Mouse (Mus musculus) thymus, postnatal 14 days (tissue): Measurements from ENCODE around the gene Tulp4.
"Not testable (repeated sequence)": the region's sequence is repeated elsewhere in the genome, so short reads cannot be mapped to it uniquely, and the experiment has no call there.

Source experiments
- DNase-seq: peaks from one replicate; pipeline ENCODE4 v3.0.0; 2021

Tulp4 gene

GRCm38 (mm10) chr17:6195390-6195789 is 89.2 kb downstream of the Tulp4 start:
- no peak for DNase-seq

- DNase-seq, result no peak
Measured at GRCm38 (mm10) chr17:6197491-6197890, 91.3 kb downstream of the Tulp4 start.

- DNase-seq, result no peak
Measured at GRCm38 (mm10) chr17:6198670-6199069, 92.4 kb downstream of the Tulp4 start.

GRCm38 (mm10) chr17:6199166-6199565 is 92.9 kb downstream of the Tulp4 start:
- DNase-seq, result no peak

GRCm38 (mm10) chr17:6201522-6202250 is 95.4 kb downstream of the Tulp4 start:
- DNase-seq, result no peak

- no peak for DNase-seq
Measured at GRCm38 (mm10) chr17:6202389-6203110, 96.3 kb downstream of the Tulp4 start.

GRCm38 (mm10) chr17:6203126-6203525 is 96.9 kb downstream of the Tulp4 start:
- no peak for DNase-seq

- DNase-seq, result no peak
Measured at GRCm38 (mm10) chr17:6203795-6204194, 97.6 kb downstream of the Tulp4 start.

- DNase-seq, result no peak
Measured at GRCm38 (mm10) chr17:6211721-6212120, 105.5 kb downstream of the Tulp4 start.

- no peak for DNase-seq
Measured at GRCm38 (mm10) chr17:6215640-6216039, 109.4 kb downstream of the Tulp4 start.

- no peak for DNase-seq
Measured at GRCm38 (mm10) chr17:6216514-6216913, 110.3 kb downstream of the Tulp4 start.

- DNase-seq, result not testable (repeated sequence)
Measured at GRCm38 (mm10) chr17:6232633-6233032, 126.4 kb downstream of the Tulp4 start.

GRCm38 (mm10) chr17:6251298-6251697 is 145.1 kb downstream of the Tulp4 start:
- not testable (repeated sequence) for DNase-seq

- not testable (repeated sequence) for DNase-seq
Measured at GRCm38 (mm10) chr17:6256400-6257069, 150.3 kb downstream of the Tulp4 start, which contains the start of gene Tmem181a. TSS of gene Tmem181a (plus strand) at chr17:6256860.

GRCm38 (mm10) chr17:6257070-6257456 is 150.8 kb downstream of the Tulp4 start:
- not testable (repeated sequence) for DNase-seq

- DNase-seq, result not testable (repeated sequence)
Measured at GRCm38 (mm10) chr17:6269876-6270831, 163.9 kb downstream of the Tulp4 start.

- not testable (repeated sequence) for DNase-seq
Measured at GRCm38 (mm10) chr17:6270840-6271239, 164.6 kb downstream of the Tulp4 start.

GRCm38 (mm10) chr17:6271970-6272369 is 165.7 kb downstream of the Tulp4 start:
- not testable (repeated sequence) for DNase-seq

- DNase-seq, result not testable (repeated sequence)
Measured at GRCm38 (mm10) chr17:6274693-6275092, 168.5 kb downstream of the Tulp4 start.

GRCm38 (mm10) chr17:6279205-6279604 is 173.0 kb downstream of the Tulp4 start:
- not testable (repeated sequence) for DNase-seq

GRCm38 (mm10) chr17:6279772-6280171 is 173.5 kb downstream of the Tulp4 start:
- not testable (repeated sequence) for DNase-seq

- DNase-seq, result not testable (repeated sequence)
Measured at GRCm38 (mm10) chr17:6280513-6280912, 174.3 kb downstream of the Tulp4 start.
